ENCODE assay signal across 17 mouse cellular contexts in the genomic region with DNA sequence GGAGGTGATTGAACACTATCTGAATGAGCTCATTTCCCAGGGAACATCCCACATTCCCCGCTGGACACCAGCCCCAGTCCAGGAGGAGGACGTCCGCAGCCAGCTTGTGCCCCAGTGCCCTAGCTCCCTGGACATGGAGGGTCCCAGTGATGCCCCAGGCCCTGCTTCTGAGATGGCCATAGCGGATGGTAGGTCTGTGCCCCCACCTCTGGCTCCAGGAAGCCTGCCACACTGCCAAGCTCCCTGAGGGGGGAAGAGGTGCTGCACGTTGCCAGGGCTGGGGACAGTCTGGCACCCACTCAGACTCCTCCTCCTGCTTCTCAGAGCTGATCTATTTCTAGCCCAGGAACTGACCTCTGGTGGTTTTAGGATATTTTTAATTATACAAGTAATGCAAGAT. TPM values are rescaled to one million over a fixed set of nuclear protein-coding genes. Genes with fewer than 3 reads are reported as not detected.
DNase-seq lines count a peak whose midpoint lies in the region; ATAC-seq and TF ChIP-seq lines count a peak whose summit lies in the region.
"Had no signal": no experiment of that assay in that cellular context is flagged by ENCODE, and none has a peak within 500 bp of the region (broad histone marks: within the 10 kb centered on the region; RNA-seq: fewer than 3 reads in every experiment).

No protein-coding gene starts in this region.

- H3K36me3 ChIP-seq in heart, embryonic 12.5 days = no peaks in the 10 kb centered on the region
- no peaks in the 10 kb centered on the region for H3K36me3 ChIP-seq in heart, embryonic 14.5 days (ENCODE audit: control insufficient read depth, insufficient read depth, low read length)
- H3K36me3 ChIP-seq in hindbrain, embryonic 12.5 days = no peaks in the 10 kb centered on the region
- no peaks in the 10 kb centered on the region for H3K36me3 ChIP-seq in stomach, postnatal 0 days (ENCODE audit: control insufficient read depth, insufficient read depth, low read length)
- H3K36me3 ChIP-seq: limb, embryonic 12.5 days; liver, embryonic 15.5 days; midbrain, embryonic 13.5 days; neural tube, embryonic 12.5 days had no signal

- peak; percentile 95 for DNase-seq in heart, adult 11 months
- DNase-seq in adrenal gland, adult 8-10 months = peak; percentile 18
- peak; percentile 52 for DNase-seq in adrenal gland, postnatal 10 days
- no peak for DNase-seq in right cerebral cortex, postnatal 14 days
- DNase-seq in stomach, postnatal 0 days (ENCODE audit: low spot score) = no peak
- DNase-seq: lung, postnatal 36 days; spleen, adult 18-20 months; thymus, postnatal 4 days had no signal

- no peaks in the 10 kb centered on the region for H3K27me3 ChIP-seq in heart, embryonic 12.5 days (replicated peaks)
- no peaks in the 10 kb centered on the region for H3K27me3 ChIP-seq in heart, embryonic 14.5 days (ENCODE audit: control insufficient read depth, insufficient read depth, low read length)
- H3K27me3 ChIP-seq in hindbrain, embryonic 12.5 days = no peaks in the 10 kb centered on the region
- H3K27me3 ChIP-seq in stomach, postnatal 0 days (ENCODE audit: control insufficient read depth, insufficient read depth, low read length) = no peaks in the 10 kb centered on the region
- H3K27me3 ChIP-seq: limb, embryonic 12.5 days; liver, embryonic 15.5 days; midbrain, embryonic 13.5 days; neural tube, embryonic 12.5 days had no signal

- H3K27ac ChIP-seq in heart, embryonic 12.5 days (ENCODE audit: poor library complexity, severe bottlenecking) = no peak overlapping the region
- peak overlapping the region; percentile 11 to 33; a peak in 1 of 4 replicates for H3K27ac ChIP-seq in heart, embryonic 14.5 days (replicated peaks in 1 of 2; ENCODE audit: control insufficient read depth in 1 of 2, insufficient read depth in 1 of 2, low read depth in 2 of 2, low read length in 2 of 2)
- H3K27ac ChIP-seq in hindbrain, embryonic 12.5 days = no peak overlapping the region
- H3K27ac ChIP-seq in stomach, postnatal 0 days (replicated peaks) = no peak overlapping the region
- H3K27ac ChIP-seq: limb, embryonic 12.5 days; liver, embryonic 15.5 days; midbrain, embryonic 13.5 days; neural tube, embryonic 12.5 days had no signal

- TF ChIP-seq CTCF in stomach, postnatal 0 days (IDR thresholded peaks at IDR 0.05; ENCODE audit: low read depth) = no peak

- ATAC-seq in heart, embryonic 12.5 days (ENCODE audit: insufficient number of reproducible peaks, low FRiP score) = no peak
- peak; percentile 22; the same call in 1 of the 2 replicates for ATAC-seq in heart, embryonic 14.5 days (ENCODE audit: insufficient number of reproducible peaks, insufficient read depth, low FRiP score, low read depth)
- ATAC-seq in hindbrain, embryonic 12.5 days (ENCODE audit: low FRiP score) = no peak
- no peak for ATAC-seq in stomach, postnatal 0 days (ENCODE audit: low FRiP score, low TSS enrichment)
- ATAC-seq: forebrain, embryonic 16.5 days; midbrain, embryonic 13.5 days had no signal

- H3K4me1 ChIP-seq in heart, embryonic 12.5 days (replicated peaks) = peaks cover 13% of the 10 kb centered on the region
- peaks cover 14 to 25% of the 10 kb centered on the region in 2 experiments for H3K4me1 ChIP-seq in heart, embryonic 14.5 days (ENCODE audit: control insufficient read depth in 2 of 2, insufficient read depth in 2 of 2, low read length in 2 of 2)
- no peaks in the 10 kb centered on the region for H3K4me1 ChIP-seq in hindbrain, embryonic 12.5 days
- H3K4me1 ChIP-seq in stomach, postnatal 0 days (replicated peaks; ENCODE audit: control insufficient read depth, insufficient read depth) = no peaks in the 10 kb centered on the region
- H3K4me1 ChIP-seq: liver, embryonic 15.5 days; midbrain, embryonic 13.5 days; neural tube, embryonic 12.5 days had no signal

- no peak for TF ChIP-seq EP300 in stomach, postnatal 0 days (optimal IDR thresholded peaks at IDR 0.05)

- no peak overlapping the region for H3K4me3 ChIP-seq in heart, embryonic 12.5 days
- H3K4me3 ChIP-seq in heart, embryonic 14.5 days (ENCODE audit: control insufficient read depth in 1 of 2, insufficient read depth in 1 of 2, low read depth in 1 of 2, low read length in 2 of 2) = no peak overlapping the region
- no peak overlapping the region for H3K4me3 ChIP-seq in hindbrain, embryonic 12.5 days
- no peak overlapping the region for H3K4me3 ChIP-seq in stomach, postnatal 0 days (ENCODE audit: low read depth, low read length)
- H3K4me3 ChIP-seq: erythroblast, embryonic 14.5 days; limb, embryonic 12.5 days; liver, embryonic 15.5 days; midbrain, embryonic 13.5 days; neural tube, embryonic 12.5 days had no signal

- H3K9ac ChIP-seq in heart, embryonic 12.5 days = no peak overlapping the region
- H3K9ac ChIP-seq in heart, embryonic 14.5 days (ENCODE audit: low read length) = no peak overlapping the region
- no peak overlapping the region for H3K9ac ChIP-seq in hindbrain, embryonic 12.5 days
- no peak overlapping the region for H3K9ac ChIP-seq in stomach, postnatal 0 days (ENCODE audit: low read length)
- H3K9ac ChIP-seq: limb, embryonic 12.5 days; liver, embryonic 15.5 days; midbrain, embryonic 13.5 days; neural tube, embryonic 12.5 days had no signal

- no peak overlapping the region for H3K4me2 ChIP-seq in heart, embryonic 12.5 days
- H3K4me2 ChIP-seq in heart, embryonic 14.5 days (ENCODE audit: low read length) = no peak overlapping the region
- no peak overlapping the region for H3K4me2 ChIP-seq in hindbrain, embryonic 12.5 days (replicated peaks)
- H3K4me2 ChIP-seq in stomach, postnatal 0 days (replicated peaks; ENCODE audit: low read depth) = no peak overlapping the region
- H3K4me2 ChIP-seq: limb, embryonic 12.5 days; liver, embryonic 15.5 days; midbrain, embryonic 13.5 days; neural tube, embryonic 12.5 days had no signal

- WGBS in heart, embryonic 12.5 days = 63% methylated on average over 5 of the region's 5 CpGs
- WGBS in heart, embryonic 14.5 days = 48% methylated on average over 5 of the region's 5 CpGs
- WGBS in hindbrain, embryonic 12.5 days = 80% methylated on average over 5 of the region's 5 CpGs
- 72% methylated on average over 5 of the region's 5 CpGs for WGBS in stomach, postnatal 0 days

- no peaks in the 10 kb centered on the region for H3K9me3 ChIP-seq in heart, embryonic 12.5 days (replicated peaks)
- no peaks in the 10 kb centered on the region for H3K9me3 ChIP-seq in heart, embryonic 14.5 days (ENCODE audit: control insufficient read depth, low read length)
- no peaks in the 10 kb centered on the region for H3K9me3 ChIP-seq in hindbrain, embryonic 12.5 days (replicated peaks)
- H3K9me3 ChIP-seq in stomach, postnatal 0 days (ENCODE audit: control insufficient read depth, low read length) = no peaks in the 10 kb centered on the region
- H3K9me3 ChIP-seq: limb, embryonic 12.5 days; liver, embryonic 15.5 days; midbrain, embryonic 13.5 days; neural tube, embryonic 12.5 days had no signal

RNA-seq across cellular contexts. Expression of gene Sec14l5, which starts 21.9 kb away (rescaled TPM):
- not detected in 2 replicates for polyA plus RNA-seq in heart, embryonic 12.5 days (2016; fragmentation: Nextera tagmentation; extraction: Ambion mirVana)
- under 1 TPM; 0.17 to 0.35 (median 0.23) TPM for total RNA-seq in adrenal gland, adult 8-10 months (2022)
- under 1 TPM; 0.39 to 0.76 TPM for total RNA-seq in adrenal gland, postnatal 10 days (2021)
- polyA plus RNA-seq in heart, embryonic 14.5 days (2014; fragmentation: Nextera tagmentation; extraction: Ambion mirVana) = 0.03 TPM in 1 of 2 replicates, not detected in the other
- polyA plus RNA-seq in hindbrain, embryonic 12.5 days (2016; fragmentation: Nextera tagmentation; extraction: Ambion mirVana) = 1.1 and 1.4 TPM in 2 replicates
- polyA plus RNA-seq in stomach, postnatal 0 days (2015; fragmentation: Nextera tagmentation; extraction: Ambion mirVana) = 0.04 TPM in 2 replicates
- polyA plus RNA-seq: erythroblast, embryonic 14.5 days; liver, embryonic 15.5 days had no signal

RNA-seq across cellular contexts. Expression of gene Nagpa, which starts 35.0 kb away (rescaled TPM):
- 14.0 and 15.4 TPM in 2 replicates for polyA plus RNA-seq in heart, embryonic 12.5 days (2016; fragmentation: Nextera tagmentation; extraction: Ambion mirVana)
- 10 to 100 TPM; 28.2 to 37.9 (median 33.4) TPM for total RNA-seq in adrenal gland, adult 8-10 months (2022)
- total RNA-seq in adrenal gland, postnatal 10 days (2021) = 10 to 100 TPM; 19.3 to 20.2 TPM
- 13.1 and 13.7 TPM in 2 replicates for polyA plus RNA-seq in heart, embryonic 14.5 days (2014; fragmentation: Nextera tagmentation; extraction: Ambion mirVana)
- 12.9 and 14.1 TPM in 2 replicates for polyA plus RNA-seq in hindbrain, embryonic 12.5 days (2016; fragmentation: Nextera tagmentation; extraction: Ambion mirVana)
- 11.2 and 13.0 TPM in 2 replicates for polyA plus RNA-seq in stomach, postnatal 0 days (2015; fragmentation: Nextera tagmentation; extraction: Ambion mirVana)

RNA-seq across cellular contexts. Expression of gene Ppl, which starts 36.6 kb away (rescaled TPM):
- polyA plus RNA-seq in heart, embryonic 12.5 days (2016; fragmentation: Nextera tagmentation; extraction: Ambion mirVana) = 1.5 and 2.1 TPM in 2 replicates
- total RNA-seq in adrenal gland, adult 8-10 months (2022) = 10 to 100 TPM in 2 of 4 experiments, 1 to 10 TPM in 2; 3.1 to 17.7 (median 9.9) TPM
- 1 to 10 TPM; 2.0 to 2.3 TPM for total RNA-seq in adrenal gland, postnatal 10 days (2021)
- 1.3 and 1.6 TPM in 2 replicates for polyA plus RNA-seq in heart, embryonic 14.5 days (2014; fragmentation: Nextera tagmentation; extraction: Ambion mirVana)
- 1.3 and 1.7 TPM in 2 replicates for polyA plus RNA-seq in hindbrain, embryonic 12.5 days (2016; fragmentation: Nextera tagmentation; extraction: Ambion mirVana)
- 61.5 and 66.2 TPM in 2 replicates for polyA plus RNA-seq in stomach, postnatal 0 days (2015; fragmentation: Nextera tagmentation; extraction: Ambion mirVana)

RNA-seq across cellular contexts. Expression of gene AU021092, which starts 53.3 kb away (rescaled TPM):
- 2.5 and 3.2 TPM in 2 replicates for polyA plus RNA-seq in heart, embryonic 12.5 days (2016; fragmentation: Nextera tagmentation; extraction: Ambion mirVana)
- 10 to 100 TPM; 29.9 to 35.1 (median 31.2) TPM for total RNA-seq in adrenal gland, adult 8-10 months (2022)
- 10 to 100 TPM; 13.5 to 14.8 TPM for total RNA-seq in adrenal gland, postnatal 10 days (2021)
- 5.1 and 6.3 TPM in 2 replicates for polyA plus RNA-seq in heart, embryonic 14.5 days (2014; fragmentation: Nextera tagmentation; extraction: Ambion mirVana)
- 5.8 and 6.3 TPM in 2 replicates for polyA plus RNA-seq in hindbrain, embryonic 12.5 days (2016; fragmentation: Nextera tagmentation; extraction: Ambion mirVana)
- polyA plus RNA-seq in stomach, postnatal 0 days (2015; fragmentation: Nextera tagmentation; extraction: Ambion mirVana) = 11.8 and 13.1 TPM in 2 replicates
- polyA plus RNA-seq: erythroblast, embryonic 14.5 days had no signal

Comparison
In these comparisons a context has a peak if more than half of its experiments do, and no peak if none do; other contexts are left out.
1. H3K27ac ChIP-seq: peak in heart, embryonic 14.5 days (2 of 2); none in heart, embryonic 12.5 days (single experiment), hindbrain, embryonic 12.5 days (single experiment) and stomach, postnatal 0 days (single experiment).
2. DNase-seq: peak in heart, adult 11 months (single experiment), adrenal gland, adult 8-10 months (single experiment) and adrenal gland, postnatal 10 days (single experiment); none in right cerebral cortex, postnatal 14 days (single experiment) and stomach, postnatal 0 days (single experiment).
3. RNA of gene Ppl, which starts 36.6 kb away (polyA plus RNA-seq): 61.5 to 66.2 TPM in stomach, postnatal 0 days; 1.5 to 2.1 TPM in heart, embryonic 12.5 days, 1.3 to 1.7 TPM in hindbrain, embryonic 12.5 days and 1.3 to 1.6 TPM in heart, embryonic 14.5 days; every median in the first group is over 10 times any median in the second.